Mouse (Mus musculus) heart, adult 2 months (tissue): ENCODE measurements around the gene Klc1.
"Not testable (repeated sequence)": the region's sequence is repeated elsewhere in the genome, so short reads cannot be mapped to it uniquely, and the experiment has no call there.

Experiments
- CTCF ChIP-seq: fragments of 200-600 bp; IDR thresholded peaks from 2 replicates; pipeline ENCODE4 v1.8.1; 2022; ENCODE audit warnings: antibody characterized with exemption, mild to moderate bottlenecking, moderate library complexity
- EP300 ChIP-seq: fragments of 200-500 bp; IDR thresholded peaks from 2 replicates; pipeline ENCODE4 v1.6.1; 2011; ENCODE audit warnings: low read depth, low read length, control low read depth; ENCODE audit not compliant: insufficient read depth
- POLR2A ChIP-seq: fragments of 200-500 bp; IDR thresholded peaks from 2 replicates; pipeline ENCODE4 v1.6.1; 2011; ENCODE audit warnings: mild to moderate bottlenecking, low read depth, low read length, control low read depth; ENCODE audit not compliant: insufficient read depth

GRCm38 (mm10) chr12:111713880-111714279, 44.8 kb upstream of the Klc1 start:
- TF ChIP-seq CTCF, POLR2A, EP300: not testable (repeated sequence)
